Mouse (Mus musculus) erythroid progenitor cell, adult 5-6 weeks (primary cell): ENCODE results near the gene Rab7. TPM values are rescaled to one million over a fixed set of nuclear protein-coding genes. Genes with fewer than 3 reads are reported as not detected.

Experiments used
- ATAC-seq: replicated peaks from 2 replicates; pipeline ENCODE4 v1.8.0; 2016; ENCODE audit warnings: moderate number of reproducible peaks, mild to moderate bottlenecking, moderate TSS enrichment, inconsistent platforms; ENCODE audit not compliant: poor library complexity, low FRiP score, severe bottlenecking
- total RNA-seq, 2 experiments: library from RNA; stranded (forward) in 1 of 2; stranded (reverse) in 1 of 2; fragments of 150-400 nt in 1 of 2; fragments of 186-747, 209-891 nt in 1 of 2; gene quantifications; 2 replicates each; pipeline versions ENCODE4 v1.2.3 to v1.2.4; 2015 to 2017; ENCODE audit warnings: low replicate concordance in 2 of 2

Gene Rab7
- total RNA-seq, 2 experiments from 2014 or later: 43.0 to 119 TPM

- no peak for ATAC-seq
Observed at GRCm38 (mm10) chr6:88055663-88056062, 10.6 kb upstream of the Rab7 start.

- no peak for ATAC-seq
Observed at GRCm38 (mm10) chr6:88054081-88054835, 9.2 kb upstream of the Rab7 start.

- no peak for ATAC-seq
Observed at GRCm38 (mm10) chr6:88053228-88054080, 8.4 kb upstream of the Rab7 start.

- no peak for ATAC-seq
Observed at GRCm38 (mm10) chr6:88051206-88051605, 6.1 kb upstream of the Rab7 start.

- no peak for ATAC-seq
Observed at GRCm38 (mm10) chr6:88049008-88049407, 3.9 kb upstream of the Rab7 start.

- ATAC-seq: no peak
Observed at GRCm38 (mm10) chr6:88047853-88048252, 2.8 kb upstream of the Rab7 start.

- no peak for ATAC-seq
Observed at GRCm38 (mm10) chr6:88045406-88045766, 316 bp upstream of the Rab7 start.

GRCm38 (mm10) chr6:88044234-88044576 is 865 bp downstream of the Rab7 start:
- ATAC-seq: 0 out of 2 replicates have a peak, but pooled peaks have one; percentile 28

- no peak for ATAC-seq
Observed at GRCm38 (mm10) chr6:88042336-88042735, 2.7 kb downstream of the Rab7 start.

- no peak for ATAC-seq
Observed at GRCm38 (mm10) chr6:88041221-88041620, 3.8 kb downstream of the Rab7 start.

- ATAC-seq: no peak
Observed at GRCm38 (mm10) chr6:88039426-88039825, 5.6 kb downstream of the Rab7 start.

GRCm38 (mm10) chr6:88037471-88038045 is 7.5 kb downstream of the Rab7 start:
- no peak for ATAC-seq

GRCm38 (mm10) chr6:88033504-88033903 is 11.6 kb downstream of the Rab7 start:
- ATAC-seq: no peak

- no peak for ATAC-seq
Observed at GRCm38 (mm10) chr6:88030432-88030831, 14.6 kb downstream of the Rab7 start.

GRCm38 (mm10) chr6:88027390-88027789 is 17.7 kb downstream of the Rab7 start:
- ATAC-seq: no peak

- no peak for ATAC-seq
Observed at GRCm38 (mm10) chr6:88023316-88023890, 21.7 kb downstream of the Rab7 start.

- ATAC-seq: no peak
Observed at GRCm38 (mm10) chr6:88019154-88019553, 25.9 kb downstream of the Rab7 start.

GRCm38 (mm10) chr6:88017821-88018220 is 27.2 kb downstream of the Rab7 start:
- no peak for ATAC-seq

GRCm38 (mm10) chr6:88015797-88016196 is 29.3 kb downstream of the Rab7 start:
- ATAC-seq: no peak

GRCm38 (mm10) chr6:88013456-88013855 is 31.6 kb downstream of the Rab7 start:
- ATAC-seq: no peak
